ENCODE assay signal across 14 mouse cellular contexts in genomic region chr4:82220120-82220714, GRCm38 (mm10).
DNase-seq lines count a peak whose midpoint lies in the region; ATAC-seq and TF ChIP-seq lines count a peak whose summit lies in the region.
"Had no signal": no experiment of that assay in that cellular context is flagged by ENCODE, and none has a peak within 500 bp of the region (broad histone marks: within the 10 kb centered on the region; RNA-seq: fewer than 3 reads in every experiment).

No protein-coding gene starts in this region.

- H3K4me2 ChIP-seq in heart, embryonic 13.5 days: no peak overlapping the region
- H3K4me2 ChIP-seq in midbrain, embryonic 14.5 days (ENCODE audit: low read length): no peak overlapping the region
- H3K4me2 ChIP-seq in midbrain, postnatal 0 days (ENCODE audit: low read depth, low read length, poor library complexity, severe bottlenecking): no peak overlapping the region
- H3K4me2 ChIP-seq in embryonic facial prominence, embryonic 13.5 days: 0 out of 2 replicates have a peak overlapping the region, but pooled peaks have one; percentile 20
- H3K4me2 ChIP-seq in limb, embryonic 13.5 days (replicated peaks): no peak overlapping the region
- H3K4me2 ChIP-seq: liver, embryonic 15.5 days had no signal

- no peak overlapping the region for H3K4me3 ChIP-seq in heart, embryonic 13.5 days
- no peak overlapping the region for H3K4me3 ChIP-seq in midbrain, embryonic 14.5 days (replicated peaks; ENCODE audit: low read depth, low read length)
- H3K4me3 ChIP-seq in midbrain, postnatal 0 days (ENCODE audit: low read depth, low read length): no peak overlapping the region
- H3K4me3 ChIP-seq in embryonic facial prominence, embryonic 13.5 days: no peak overlapping the region
- H3K4me3 ChIP-seq in limb, embryonic 13.5 days: no peak overlapping the region
- H3K4me3 ChIP-seq: liver, embryonic 15.5 days had no signal

- H3K9ac ChIP-seq in heart, embryonic 13.5 days: no peak overlapping the region
- H3K9ac ChIP-seq in midbrain, embryonic 14.5 days (replicated peaks; ENCODE audit: low read length): no peak overlapping the region
- no peak overlapping the region for H3K9ac ChIP-seq in midbrain, postnatal 0 days (replicated peaks; ENCODE audit: low read length, poor library complexity, severe bottlenecking)
- 0 out of 2 replicates have a peak overlapping the region, but pooled peaks have one; percentile 7 for H3K9ac ChIP-seq in embryonic facial prominence, embryonic 13.5 days
- no peak overlapping the region for H3K9ac ChIP-seq in limb, embryonic 13.5 days
- H3K9ac ChIP-seq: liver, embryonic 15.5 days had no signal

- intact Hi-C loops in heart, postnatal 14 days (cut with DNase I): no loop called here

- H3K27ac ChIP-seq in heart, embryonic 13.5 days (replicated peaks): 0 out of 2 replicates have a peak overlapping the region, but pooled peaks have one; percentile 66
- no peak overlapping the region for H3K27ac ChIP-seq in midbrain, embryonic 14.5 days (replicated peaks; ENCODE audit: low read depth, low read length)
- H3K27ac ChIP-seq in midbrain, postnatal 0 days (ENCODE audit: low read depth, low read length): no peak overlapping the region
- peak overlapping the region; percentile 83 for H3K27ac ChIP-seq in embryonic facial prominence, embryonic 13.5 days
- H3K27ac ChIP-seq in limb, embryonic 13.5 days: peak overlapping the region; percentile 61; the same call in 1 of the 2 replicates
- H3K27ac ChIP-seq: liver, embryonic 15.5 days had no signal

- H3K36me3 ChIP-seq in heart, embryonic 13.5 days: no peaks in the 10 kb centered on the region
- no peaks in the 10 kb centered on the region for H3K36me3 ChIP-seq in midbrain, embryonic 14.5 days (ENCODE audit: control insufficient read depth, insufficient read depth, low read length)
- no peaks in the 10 kb centered on the region for H3K36me3 ChIP-seq in midbrain, postnatal 0 days (ENCODE audit: insufficient read depth, low read length)
- H3K36me3 ChIP-seq in embryonic facial prominence, embryonic 13.5 days: no peaks in the 10 kb centered on the region
- no peaks in the 10 kb centered on the region for H3K36me3 ChIP-seq in limb, embryonic 13.5 days
- H3K36me3 ChIP-seq: liver, embryonic 15.5 days had no signal

- no peak for ATAC-seq in heart, embryonic 13.5 days (ENCODE audit: extremely low read depth, insufficient number of reproducible peaks, low FRiP score, low TSS enrichment)
- no peak for ATAC-seq in midbrain, embryonic 14.5 days (ENCODE audit: low FRiP score, low TSS enrichment)
- ATAC-seq in midbrain, postnatal 0 days (ENCODE audit: low FRiP score): no peak
- ATAC-seq in embryonic facial prominence, embryonic 13.5 days (ENCODE audit: insufficient number of reproducible peaks, insufficient read depth, low FRiP score, low TSS enrichment, low read depth): no peak
- ATAC-seq in limb, embryonic 13.5 days (ENCODE audit: low FRiP score, low read depth): no peak
- ATAC-seq in megakaryocyte progenitor cell, adult 5-6 weeks (replicated peaks; ENCODE audit: poor library complexity): no peak
- ATAC-seq: Patski had no signal

- no peaks in the 10 kb centered on the region for H3K9me3 ChIP-seq in heart, embryonic 13.5 days
- no peaks in the 10 kb centered on the region for H3K9me3 ChIP-seq in midbrain, embryonic 14.5 days (ENCODE audit: control insufficient read depth, low read length)
- H3K9me3 ChIP-seq in midbrain, postnatal 0 days (ENCODE audit: low read length): no peaks in the 10 kb centered on the region
- H3K9me3 ChIP-seq in embryonic facial prominence, embryonic 13.5 days: no peaks in the 10 kb centered on the region
- H3K9me3 ChIP-seq in limb, embryonic 13.5 days: no peaks in the 10 kb centered on the region
- H3K9me3 ChIP-seq: liver, embryonic 15.5 days had no signal

- 51% methylated on average over 7 of the region's 7 CpGs for WGBS in heart, embryonic 13.5 days
- 87% methylated on average over 7 of the region's 7 CpGs for WGBS in midbrain, embryonic 14.5 days
- WGBS in midbrain, postnatal 0 days: 81% methylated on average over 7 of the region's 7 CpGs
- 41% methylated on average over 7 of the region's 7 CpGs for WGBS in embryonic facial prominence, embryonic 13.5 days
- 68% methylated on average over 7 of the region's 7 CpGs for WGBS in limb, embryonic 13.5 days

- no peak for DNase-seq in heart, postnatal 14 days
- DNase-seq in midbrain, embryonic 14.5 days: peak; percentile 1
- no peak for DNase-seq in midbrain, postnatal 0 days (ENCODE audit: low spot score)
- DNase-seq: adrenal gland, adult 2 months; cerebellum, postnatal 14 days; gastrocnemius, postnatal 10 days; lung, postnatal 4 days had no signal

- TF ChIP-seq CTCF in midbrain, postnatal 0 days (IDR thresholded peaks at IDR 0.05): no peak

- H3K27me3 ChIP-seq in heart, embryonic 13.5 days (replicated peaks): no peaks in the 10 kb centered on the region
- H3K27me3 ChIP-seq in midbrain, embryonic 14.5 days (ENCODE audit: control insufficient read depth, insufficient read depth, low read length): no peaks in the 10 kb centered on the region
- H3K27me3 ChIP-seq in midbrain, postnatal 0 days (ENCODE audit: insufficient read depth, low read length): no peaks in the 10 kb centered on the region
- H3K27me3 ChIP-seq in embryonic facial prominence, embryonic 13.5 days: no peaks in the 10 kb centered on the region
- H3K27me3 ChIP-seq in limb, embryonic 13.5 days: no peaks in the 10 kb centered on the region
- H3K27me3 ChIP-seq: CH12.LX; liver, embryonic 15.5 days; Patski had no signal

- peaks cover 13% of the 10 kb centered on the region; the same call in 1 of the 2 replicates for H3K4me1 ChIP-seq in heart, embryonic 13.5 days
- H3K4me1 ChIP-seq in midbrain, embryonic 14.5 days (ENCODE audit: control insufficient read depth, insufficient read depth, low read length): 0 out of 2 replicates have a peak, but pooled peaks cover 4% of the 10 kb centered on the region
- no peaks in the 10 kb centered on the region for H3K4me1 ChIP-seq in midbrain, postnatal 0 days (ENCODE audit: insufficient read depth, low read length)
- peaks cover 35% of the 10 kb centered on the region for H3K4me1 ChIP-seq in embryonic facial prominence, embryonic 13.5 days
- peaks cover 34% of the 10 kb centered on the region for H3K4me1 ChIP-seq in limb, embryonic 13.5 days
- H3K4me1 ChIP-seq: liver, embryonic 15.5 days had no signal

Comparison
In these comparisons a context has a peak if more than half of its experiments do, and no peak if none do; other contexts are left out.
1. H3K27ac ChIP-seq: peak in heart, embryonic 13.5 days (single experiment), embryonic facial prominence, embryonic 13.5 days (single experiment) and limb, embryonic 13.5 days (single experiment); none in midbrain, embryonic 14.5 days (single experiment) and midbrain, postnatal 0 days (single experiment).